Mouse (Mus musculus) liver, embryonic 16.5 days (tissue): ENCODE results near the gene E4f1. TPM values are rescaled to one million over a fixed set of nuclear protein-coding genes. Genes with fewer than 3 reads are reported as not detected.

Source experiments
- ATAC-seq: fragments of 200-750 bp; cut with Nextera tagmentation; 2 replicates; pipeline ENCODE4 v1.8.0; 2017; ENCODE audit warnings: low read depth, mild to moderate bottlenecking, moderate number of reproducible peaks, moderate library complexity
- H3K27ac ChIP-seq: fragments of 300-500 bp; sonication (generic); 2 replicates; pipeline ENCODE4 v1.5.1; 2014; ENCODE audit warnings: mild to moderate bottlenecking, low read length
- H3K27me3 ChIP-seq: fragments of 300-500 bp; sonication (generic); 2 replicates; pipeline ENCODE4 v1.6.1; 2014; ENCODE audit warnings: low read depth, low read length, mixed read lengths; ENCODE audit not compliant: control insufficient read depth, insufficient read depth
- H3K36me3 ChIP-seq: fragments of 300-500 bp; sonication (generic); 2 replicates; pipeline ENCODE4 v1.6.1; 2014; ENCODE audit warnings: mild to moderate bottlenecking; ENCODE audit not compliant: control insufficient read depth, insufficient read depth
- H3K4me1 ChIP-seq: fragments of 300-500 bp; sonication (generic); 2 replicates; pipeline ENCODE4 v1.6.1; 2014; ENCODE audit warnings: low read depth, low read length, mixed read lengths; ENCODE audit not compliant: control insufficient read depth
- H3K4me2 ChIP-seq: fragments of 300-500 bp; sonication (generic); 2 replicates; pipeline ENCODE4 v1.6.1; 2014; ENCODE audit warnings: low read depth, low read length, mixed read lengths
- H3K4me3 ChIP-seq: fragments of 300-500 bp; sonication (generic); 2 replicates; pipeline ENCODE4 v1.5.1; 2014; ENCODE audit warnings: low read depth, mild to moderate bottlenecking, low read length
- H3K9ac ChIP-seq: fragments of 300-500 bp; sonication (generic); 2 replicates; pipeline ENCODE4 v1.6.1; 2014; ENCODE audit warnings: low read depth, low read length
- H3K9me3 ChIP-seq: fragments of 300-500 bp; sonication (generic); replicated peaks from 2 replicates; pipeline ENCODE4 v1.6.1; 2016; ENCODE audit warnings: low read length; ENCODE audit not compliant: control insufficient read depth
- WGBS: fragments of 180-500 bp; shearing (Covaris S2); extraction: QIAGEN DNeasy Blood & Tissue Kit; methylation state at CpG from one replicate; pipeline ENCODE4 v1.1.7; 2014; ENCODE audit not compliant: insufficient replicate concordance; 5-methylcytosine and 5-hydroxymethylcytosine counted together
- polyA plus RNA-seq: library from polyadenylated mRNA; unstranded; fragments of >200 nt; fragmentation: Nextera tagmentation; extraction: Ambion mirVana; gene quantifications from 2 replicates; pipeline ENCODE4 v1.2.1, GENCODE M21; 2015

Gene E4f1
- polyA plus RNA-seq = 11.4 and 12.3 TPM in 2 replicates

DNA sequence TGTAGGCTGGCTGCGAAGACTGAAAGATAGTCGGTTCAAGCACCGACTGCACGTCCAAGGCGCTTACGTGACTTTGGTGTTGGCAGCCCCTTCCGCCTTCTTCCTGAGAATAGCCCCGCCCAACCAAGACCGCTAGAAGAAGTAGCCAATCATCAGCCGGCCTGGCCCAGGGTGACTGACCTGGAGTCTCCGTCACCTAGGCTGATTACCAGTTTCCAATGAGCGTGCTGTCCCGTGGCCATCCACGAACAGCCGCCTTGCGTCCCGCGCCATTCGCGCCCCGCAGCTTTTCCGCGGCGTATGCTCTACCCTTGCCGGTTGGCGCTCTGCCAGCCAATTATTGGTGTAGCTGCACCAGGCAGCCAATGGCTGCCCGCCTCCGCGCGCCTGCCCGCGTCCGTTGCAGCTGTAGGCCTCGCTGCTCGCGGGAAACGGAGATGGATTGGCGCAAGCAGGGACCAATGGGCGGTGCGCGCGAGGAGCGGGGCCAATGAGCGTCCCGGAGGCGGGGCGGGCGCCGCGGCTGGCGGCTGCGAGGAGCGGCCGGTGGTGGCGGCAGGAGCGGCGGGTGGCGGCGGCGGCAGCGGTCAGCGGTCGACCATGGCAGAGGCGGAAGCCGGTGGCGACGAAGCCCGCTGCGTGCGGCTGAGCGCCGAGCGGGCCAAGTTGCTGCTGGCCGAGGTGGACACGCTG is at the start of gene E4f1, which contains the start of gene Pgp:
E4f1 (minus strand) TSS at position 404 of the 693 bp plus-strand sequence.
Pgp (plus strand) TSS at position 483 of the 693 bp plus-strand sequence.
- WGBS = under 1% methylated on average over 75 of the region's 75 CpGs

DNA sequence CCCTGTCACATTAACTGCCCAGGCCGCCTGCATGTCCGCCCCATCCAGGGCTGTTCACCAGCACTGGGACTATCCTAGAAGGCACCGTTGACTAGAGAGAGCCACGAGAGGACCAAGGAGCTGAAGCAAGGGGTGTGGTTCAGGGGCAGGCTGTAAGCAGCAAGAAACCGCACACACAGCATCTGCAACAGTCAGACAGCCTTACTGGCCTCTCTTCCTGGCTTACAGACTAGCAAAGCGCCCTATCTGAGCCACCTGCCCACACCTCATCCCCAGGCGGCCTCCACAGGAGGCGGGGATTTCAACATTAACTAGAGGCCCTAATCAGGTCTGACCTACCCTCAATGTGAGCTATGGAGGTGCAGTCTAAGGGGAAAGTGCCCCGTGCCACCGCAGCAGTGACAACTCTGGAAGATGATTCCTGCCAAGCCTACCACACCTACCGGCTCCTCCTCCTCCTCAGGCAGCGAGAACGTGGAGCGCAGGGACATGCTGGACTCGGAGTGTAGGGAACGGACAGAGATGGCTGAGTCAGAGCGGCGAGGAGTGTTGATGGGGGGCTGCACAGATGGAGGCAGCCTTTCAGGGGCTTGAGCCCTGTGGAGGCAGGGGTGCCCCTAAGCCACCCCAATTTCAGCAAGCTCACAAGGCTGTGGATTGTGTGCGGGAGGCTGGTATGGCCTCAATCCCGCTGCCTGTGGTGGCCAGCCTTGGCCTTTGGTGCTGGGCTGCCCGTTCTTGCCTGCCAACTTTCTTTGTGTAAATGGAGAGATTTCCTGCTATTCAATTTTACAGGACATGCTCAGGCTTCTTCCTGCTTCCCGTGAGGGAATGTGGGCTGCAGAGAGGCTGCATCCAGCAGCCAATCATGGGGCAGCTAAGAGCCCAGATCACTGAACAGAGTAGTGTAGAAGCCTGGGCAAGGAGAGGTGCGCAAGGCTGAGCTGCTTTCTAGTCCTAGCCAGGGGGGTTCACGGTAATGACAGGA is 44.5 kb upstream of the E4f1 start:
- Histone ChIP-seq H3K27ac (no peak overlapping the region), H3K4me2 (no peak overlapping the region), H3K27me3 (no peaks in the 10 kb centered on the region), H3K4me1 (no peaks in the 10 kb centered on the region), H3K36me3 (peaks cover 19% of the 10 kb centered on the region), H3K9ac (no peak overlapping the region), H3K4me3 (no peak overlapping the region), H3K9me3 (no peaks in the 10 kb centered on the region)
- WGBS = 75% methylated on average over 24 of the region's 24 CpGs
- ATAC-seq = 0 out of 2 replicates have a peak, but pooled peaks have one; percentile 19

More for the DNA sequence above, at the start of gene E4f1, which contains the start of gene Pgp:
- Histone ChIP-seq H3K27ac (peak within 1 kb of the TSS; percentile 93), H3K36me3 (peaks cover 15% of the 10 kb centered on the region), H3K4me3 (peak within 1 kb of the TSS; percentile 94), H3K4me2 (peak within 1 kb of the TSS; percentile 91), H3K9ac (peak within 1 kb of the TSS; percentile 96), H3K4me1 (peaks cover 23% of the 10 kb centered on the region), H3K9me3 (no peaks in the 10 kb centered on the region), H3K27me3 (no peaks in the 10 kb centered on the region)
- ATAC-seq = peak; percentile 98

GRCm38 (mm10) chr17:24513609-24514008 is 43.5 kb upstream of the E4f1 start:
- peaks cover 22% of the 10 kb centered on the region for H3K36me3 ChIP-seq
- H3K4me2 ChIP-seq = no peak overlapping the region
- 52% methylated on average over 5 of the region's 5 CpGs for WGBS

GRCm38 (mm10) chr17:24507806-24508460 is 37.8 kb upstream of the E4f1 start:
- no peak overlapping the region for H3K9ac ChIP-seq
- no peak for ATAC-seq
- H3K36me3 ChIP-seq = peaks cover 16% of the 10 kb centered on the region
- no peaks in the 10 kb centered on the region for H3K9me3 ChIP-seq
- H3K4me1 ChIP-seq = peaks cover 3% of the 10 kb centered on the region; the same call in 1 of the 2 replicates
- no peak overlapping the region for H3K4me2 ChIP-seq
- WGBS = 72% methylated on average over 12 of the region's 12 CpGs
- H3K4me3 ChIP-seq = no peak overlapping the region
- no peaks in the 10 kb centered on the region for H3K27me3 ChIP-seq
- H3K27ac ChIP-seq = no peak overlapping the region

More at GRCm38 (mm10) chr17:24513609-24514008, 43.5 kb upstream of the E4f1 start:
- H3K4me1 ChIP-seq = no peaks in the 10 kb centered on the region
- H3K27ac ChIP-seq = no peak overlapping the region
- no peak overlapping the region for H3K9ac ChIP-seq
- no peaks in the 10 kb centered on the region for H3K9me3 ChIP-seq
- H3K4me3 ChIP-seq = no peak overlapping the region
- no peaks in the 10 kb centered on the region for H3K27me3 ChIP-seq
- ATAC-seq = no peak

GRCm38 (mm10) chr17:24507129-24507664 is 37.1 kb upstream of the E4f1 start:
- 49% methylated on average over 19 of the region's 19 CpGs for WGBS
- Histone ChIP-seq H3K27ac (no peak overlapping the region), H3K4me1 (peaks cover 3% of the 10 kb centered on the region; the same call in 1 of the 2 replicates), H3K9me3 (no peaks in the 10 kb centered on the region), H3K4me2 (peak overlapping the region; percentile 50), H3K27me3 (no peaks in the 10 kb centered on the region), H3K36me3 (peaks cover 16% of the 10 kb centered on the region), H3K4me3 (no peak overlapping the region), H3K9ac (no peak overlapping the region)
- peak; percentile 60 for ATAC-seq

- WGBS = 41% methylated on average over 36 of the region's 36 CpGs
- peak; percentile 15; the same call in 1 of the 2 replicates for ATAC-seq
Measured at GRCm38 (mm10) chr17:24506332-24507070, 36.4 kb upstream of the E4f1 start.

GRCm38 (mm10) chr17:24505286-24505955 is 35.3 kb upstream of the E4f1 start:
- WGBS = 85% methylated on average over 30 of the region's 30 CpGs
- no peak for ATAC-seq
- Histone ChIP-seq H3K4me2 (no peak overlapping the region), H3K9ac (no peak overlapping the region), H3K27ac (no peak overlapping the region), H3K27me3 (no peaks in the 10 kb centered on the region), H3K9me3 (no peaks in the 10 kb centered on the region), H3K36me3 (peaks cover 11% of the 10 kb centered on the region), H3K4me1 (peaks cover 3% of the 10 kb centered on the region; the same call in 1 of the 2 replicates), H3K4me3 (no peak overlapping the region)

More at GRCm38 (mm10) chr17:24506332-24507070, 36.4 kb upstream of the E4f1 start:
- Histone ChIP-seq H3K9me3 (no peaks in the 10 kb centered on the region), H3K4me3 (no peak overlapping the region), H3K9ac (no peak overlapping the region), H3K4me1 (peaks cover 3% of the 10 kb centered on the region; the same call in 1 of the 2 replicates), H3K27ac (no peak overlapping the region), H3K4me2 (peak overlapping the region; percentile 50), H3K36me3 (peaks cover 16% of the 10 kb centered on the region), H3K27me3 (no peaks in the 10 kb centered on the region)
